Mouse (Mus musculus) G1E (cell line): ENCODE results near the gene Mrpl52.

ENCODE experiments used
- CTCF ChIP-seq: IDR thresholded peaks from 2 replicates; pipeline ENCODE4 v1.5.1; 2012; ENCODE audit warnings: low read depth, low read length, inconsistent platforms, mixed read lengths
- GATA2 ChIP-seq: IDR thresholded peaks from 2 replicates; pipeline ENCODE4 v1.6.1; 2012; ENCODE audit warnings: low read depth, low read length, inconsistent platforms, borderline replicate concordance

DNA sequence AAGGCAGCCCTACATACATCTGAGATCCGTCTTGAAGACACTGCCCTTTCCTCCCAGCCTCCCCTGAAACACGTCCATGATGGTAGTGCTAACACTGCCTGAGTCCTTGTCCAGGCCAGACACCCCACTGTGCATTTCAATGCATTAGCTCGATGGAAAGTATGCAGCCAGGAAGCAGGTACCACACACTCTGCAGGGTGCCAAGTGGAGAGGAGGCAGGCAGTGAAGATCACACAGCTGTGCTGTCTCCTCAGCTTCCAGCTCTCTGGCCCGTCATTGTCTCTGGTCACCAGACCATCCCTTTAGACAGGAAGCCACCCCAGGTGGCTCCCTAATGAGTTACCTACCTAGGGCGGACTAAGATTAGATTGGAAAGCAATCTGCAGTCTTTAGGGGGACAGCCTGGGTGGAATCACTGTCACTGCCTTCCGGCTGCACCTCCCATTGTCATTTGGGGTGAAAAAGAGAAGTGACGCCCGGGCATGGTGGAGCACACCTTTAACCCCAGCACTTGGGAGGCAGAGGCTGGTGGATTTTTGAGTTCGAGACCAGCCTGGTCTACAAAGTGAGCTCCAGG is 14.6 kb upstream of the Mrpl52 start:
- no peak for TF ChIP-seq CTCF
- TF ChIP-seq GATA2: no peak
